In genomic region chr10:126337426-126337825, GRCm38 (mm10) we compare ENCODE assay signal across 14 mouse cellular contexts.
DNase-seq lines count a peak whose midpoint lies in the region; ATAC-seq and TF ChIP-seq lines count a peak whose summit lies in the region.
"Had no signal": no experiment of that assay in that cellular context is flagged by ENCODE, and none has a peak within 500 bp of the region (broad histone marks: within the 10 kb centered on the region; RNA-seq: fewer than 3 reads in every experiment).

No protein-coding gene starts in this region.

- WGBS in kidney, adult 2 months = 77% methylated on average over 4 of the region's 4 CpGs
- 68% methylated on average over 4 of the region's 4 CpGs for WGBS in lung, postnatal 0 days
- WGBS in lung, adult 2 months = 72% methylated on average over 4 of the region's 4 CpGs
- 76% methylated on average over 4 of the region's 4 CpGs for WGBS in embryonic facial prominence, embryonic 10.5 days

- H3K9me3 ChIP-seq in lung, postnatal 0 days (ENCODE audit: low read length) = no peaks in the 10 kb centered on the region
- H3K9me3 ChIP-seq in embryonic facial prominence, embryonic 10.5 days = peaks cover 7% of the 10 kb centered on the region
- H3K9me3 ChIP-seq: neural tube, embryonic 12.5 days had no signal

- no peak overlapping the region for H3K27ac ChIP-seq in kidney, adult 2 months (ENCODE audit: insufficient read depth, low read depth, low read length)
- no peak overlapping the region for H3K27ac ChIP-seq in lung, postnatal 0 days (ENCODE audit: low read length)
- H3K27ac ChIP-seq in embryonic facial prominence, embryonic 10.5 days (replicated peaks) = no peak overlapping the region
- H3K27ac ChIP-seq: hindbrain, embryonic 10.5 days; midbrain, embryonic 12.5 days; neural tube, embryonic 12.5 days had no signal

- no peak overlapping the region for H3K9ac ChIP-seq in lung, postnatal 0 days (replicated peaks; ENCODE audit: low read depth)
- H3K9ac ChIP-seq: midbrain, embryonic 12.5 days; neural tube, embryonic 12.5 days had no signal

- no peaks in the 10 kb centered on the region for H3K27me3 ChIP-seq in kidney, adult 2 months (replicated peaks; ENCODE audit: control insufficient read depth, insufficient read depth, low read length)
- no peaks in the 10 kb centered on the region for H3K27me3 ChIP-seq in lung, postnatal 0 days (replicated peaks; ENCODE audit: insufficient read depth, low read length)
- H3K27me3 ChIP-seq in embryonic facial prominence, embryonic 10.5 days (replicated peaks; ENCODE audit: low read depth, poor library complexity, severe bottlenecking) = no peaks in the 10 kb centered on the region
- H3K27me3 ChIP-seq: midbrain, embryonic 12.5 days; neural tube, embryonic 12.5 days had no signal

- H3K4me3 ChIP-seq in kidney, adult 2 months (ENCODE audit: insufficient read depth, low read depth, low read length) = no peak overlapping the region
- no peak overlapping the region for H3K4me3 ChIP-seq in lung, postnatal 0 days (ENCODE audit: low read depth, low read length)
- no peak overlapping the region for H3K4me3 ChIP-seq in lung, adult 2 months (replicated peaks; ENCODE audit: extremely low read depth, low read depth, low read length)
- H3K4me3 ChIP-seq in embryonic facial prominence, embryonic 10.5 days = no peak overlapping the region
- H3K4me3 ChIP-seq: hindbrain, embryonic 10.5 days; midbrain, embryonic 12.5 days; neural tube, embryonic 12.5 days had no signal

- no peak overlapping the region for H3K4me2 ChIP-seq in lung, postnatal 0 days (replicated peaks; ENCODE audit: low read depth, low read length)
- H3K4me2 ChIP-seq: midbrain, embryonic 12.5 days; neural tube, embryonic 12.5 days had no signal

- no peaks in the 10 kb centered on the region for H3K4me1 ChIP-seq in kidney, adult 2 months (ENCODE audit: control insufficient read depth, insufficient read depth, low read length)
- no peaks in the 10 kb centered on the region for H3K4me1 ChIP-seq in lung, postnatal 0 days (ENCODE audit: insufficient read depth, low read depth, low read length)
- no peaks in the 10 kb centered on the region for H3K4me1 ChIP-seq in lung, adult 2 months (ENCODE audit: control insufficient read depth, insufficient read depth, low read length)
- no peaks in the 10 kb centered on the region for H3K4me1 ChIP-seq in embryonic facial prominence, embryonic 10.5 days
- H3K4me1 ChIP-seq: hindbrain, embryonic 10.5 days; midbrain, embryonic 12.5 days; neural tube, embryonic 12.5 days had no signal

- DNase-seq in kidney, adult 2 months = no peak
- DNase-seq in kidney, adult 18-20 months = no peak
- no peak for DNase-seq in lung, postnatal 0 days (ENCODE audit: low spot score)
- DNase-seq in lung, adult 2 months = no peak
- DNase-seq in R1 (ENCODE audit: low read depth, low spot score) = peak; percentile 23
- DNase-seq in embryonic facial prominence, embryonic 10.5 days (ENCODE audit: low spot score) = no peak
- DNase-seq: cerebellum, adult 8-10 months; gastrocnemius, postnatal 14 days; lung, adult 18-20 months; thymus, adult 2 months had no signal

- TF ChIP-seq EP300 in lung, postnatal 0 days (IDR thresholded peaks at IDR 0.05) = no peak

- no peaks in the 10 kb centered on the region for H3K36me3 ChIP-seq in kidney, adult 2 months (ENCODE audit: control insufficient read depth, insufficient read depth, low read length)
- H3K36me3 ChIP-seq in lung, postnatal 0 days (ENCODE audit: insufficient read depth, low read length) = no peaks in the 10 kb centered on the region
- no peaks in the 10 kb centered on the region for H3K36me3 ChIP-seq in embryonic facial prominence, embryonic 10.5 days (replicated peaks)
- H3K36me3 ChIP-seq: hindbrain, embryonic 10.5 days; midbrain, embryonic 12.5 days; neural tube, embryonic 12.5 days had no signal

- TF ChIP-seq POLR2A in kidney, adult 2 months (IDR thresholded peaks at IDR 0.05; ENCODE audit: low read depth, low read length) = no peak
- TF ChIP-seq POLR2A in lung, adult 2 months (IDR thresholded peaks at IDR 0.05; ENCODE audit: borderline replicate concordance, extremely low read depth, low read depth, low read length) = no peak

- 0 out of 2 replicates have a peak, but pooled peaks have one; percentile 12 for TF ChIP-seq CTCF in kidney, adult 2 months (conservative IDR thresholded peaks at IDR 0.05; ENCODE audit: insufficient read depth, insufficient read length, low read depth, low read length)
- peak; percentile 38; the same call in 1 of the 2 replicates for TF ChIP-seq CTCF in lung, postnatal 0 days (IDR thresholded peaks at IDR 0.05)
- TF ChIP-seq CTCF in lung, adult 2 months (IDR thresholded peaks at IDR 0.05; ENCODE audit: insufficient read depth, low read length) = no peak

- ATAC-seq in lung, postnatal 0 days = no peak
- no peak for ATAC-seq in activated CD4-positive, CD25-positive, alpha-beta regulatory T cell, adult 4 months
